Comparison of ENCODE assay signal across 12 mouse cellular contexts in genomic region chr15:83095950-83096349, GRCm38 (mm10). TPM values are rescaled to one million over a fixed set of nuclear protein-coding genes. Genes with fewer than 3 reads are reported as not detected.
DNase-seq lines count a peak whose midpoint lies in the region; ATAC-seq and TF ChIP-seq lines count a peak whose summit lies in the region.
"Had no signal": no experiment of that assay in that cellular context is flagged by ENCODE, and none has a peak within 500 bp of the region (broad histone marks: within the 10 kb centered on the region; RNA-seq: fewer than 3 reads in every experiment).

No protein-coding gene starts in this region.

- no peak overlapping the region for H3K9ac ChIP-seq in liver, postnatal 0 days (replicated peaks)
- no peak overlapping the region for H3K9ac ChIP-seq in ES-Bruce4 (ENCODE audit: low read depth, poor library complexity, severe bottlenecking)

- TF ChIP-seq EP300 in liver, postnatal 0 days (IDR thresholded peaks at IDR 0.05; ENCODE audit: low read depth) = no peak
- no peak for TF ChIP-seq EP300 in ES-Bruce4 (IDR thresholded peaks at IDR 0.05; ENCODE audit: insufficient read depth, low read depth, low read length)

- H3K4me1 ChIP-seq in liver, postnatal 0 days (ENCODE audit: insufficient read depth) = peaks cover 11% of the 10 kb centered on the region
- H3K4me1 ChIP-seq in ES-Bruce4 (ENCODE audit: control insufficient read depth, insufficient read depth, low read length) = no peaks in the 10 kb centered on the region

- no peaks in the 10 kb centered on the region for H3K36me3 ChIP-seq in liver, postnatal 0 days (replicated peaks; ENCODE audit: insufficient read depth, low read length)
- no peaks in the 10 kb centered on the region for H3K36me3 ChIP-seq in ES-Bruce4 (ENCODE audit: control insufficient read depth, insufficient read depth, low read length, poor library complexity, severe bottlenecking)

- ATAC-seq in CD4-positive, CD25-positive, alpha-beta regulatory T cell, adult 4 months = no peak
- no peak for ATAC-seq in liver, postnatal 0 days
- ATAC-seq in megakaryocyte, adult 5-6 weeks (ENCODE audit: poor library complexity, severe bottlenecking) = peak; percentile 51; the same call in 1 of the 2 replicates
- ATAC-seq: inflammation-experienced regulatory T-cells, adult 6 months had no signal

- no peak overlapping the region for H3K4me2 ChIP-seq in liver, postnatal 0 days (ENCODE audit: low read depth, low read length)

- peak; percentile 58 for DNase-seq in CD4-positive, CD25-positive, alpha-beta regulatory T cell, adult 2 months (ENCODE audit: low read depth, low spot score)
- no peak for DNase-seq in liver, postnatal 0 days
- no peak for DNase-seq in liver
- no peak for DNase-seq in heart, postnatal 25 days (ENCODE audit: low spot score)
- no peak for DNase-seq in urinary bladder, postnatal 36 days (ENCODE audit: low spot score in 2 of 2)
- DNase-seq: cerebellum, postnatal 10 days; heart, adult 11 months had no signal

- 36% methylated on average over 2 of the region's 2 CpGs for WGBS in liver, postnatal 0 days (ENCODE audit: insufficient replicate concordance)

- no peak overlapping the region for H3K4me3 ChIP-seq in liver, postnatal 0 days (ENCODE audit: low read depth, low read length)
- no peak overlapping the region for H3K4me3 ChIP-seq in ES-Bruce4 (ENCODE audit: low read depth, low read length)

- TF ChIP-seq CTCF in liver, postnatal 0 days (IDR thresholded peaks at IDR 0.05; ENCODE audit: low read depth) = peak; percentile 64
- peak; percentile 85 for TF ChIP-seq CTCF in ES-Bruce4 (IDR thresholded peaks at IDR 0.05; ENCODE audit: low read depth, low read length)

- 0 out of 2 replicates have a peak, but pooled peaks cover 7% of the 10 kb centered on the region for H3K27me3 ChIP-seq in liver, postnatal 0 days (ENCODE audit: insufficient read depth, low read length)
- H3K27me3 ChIP-seq in ES-Bruce4 (ENCODE audit: control insufficient read depth, insufficient read depth, low read length, poor library complexity, severe bottlenecking) = no peaks in the 10 kb centered on the region

- H3K27ac ChIP-seq in liver, postnatal 0 days (ENCODE audit: low read depth) = no peak overlapping the region
- no peak overlapping the region for H3K27ac ChIP-seq in ES-Bruce4 (ENCODE audit: insufficient read depth, low read length)
- H3K27ac ChIP-seq: macrophage had no signal

- intact Hi-C loops in heart, postnatal 25 days (cut with DNase I) = loop anchor here (5.0 kb wide), 1 partner anchor 54 kb away; no protein-coding TSS in a partner anchor

- no peaks in the 10 kb centered on the region for H3K9me3 ChIP-seq in liver, postnatal 0 days (ENCODE audit: low read length)
- H3K9me3 ChIP-seq in ES-Bruce4 (replicated peaks; ENCODE audit: control insufficient read depth, insufficient read depth, low read length, poor library complexity, severe bottlenecking) = no peaks in the 10 kb centered on the region

- no peak for TF ChIP-seq POLR2A in ES-Bruce4 (IDR thresholded peaks at IDR 0.05; ENCODE audit: insufficient read depth, low read length)

RNA-seq across cellular contexts. Expression of gene Serhl, which starts 6.6 kb away (rescaled TPM):
- 10 to 100 TPM; 81.9 to 88.8 TPM for polyA plus RNA-seq in CD4-positive, CD25-positive, alpha-beta regulatory T cell, adult 4 months (2017; shearing (Covaris generic))
- 24.2 and 24.3 TPM in 2 replicates for polyA plus RNA-seq in liver, postnatal 0 days (2015; fragmentation: Nextera tagmentation; extraction: Ambion mirVana)
- polyA plus RNA-seq in ES-Bruce4 (2011; ENCODE audit: insufficient read depth, insufficient read length, low read depth, missing spikeins) = 20.5 and 20.7 TPM in 2 replicates
- 36.6 and 46.4 TPM in 2 replicates for total RNA-seq in megakaryocyte, adult 5-6 weeks (2015)
- 27.0 and 34.6 TPM in 2 replicates for total RNA-seq in megakaryocyte, adult 5-6 weeks (2017)
- total RNA-seq in heart, postnatal 25 days (2021) = 10 to 100 TPM; 40.5 to 44.8 TPM

RNA-seq across cellular contexts. Expression of gene Rrp7a, which starts 26.7 kb away (rescaled TPM):
- polyA plus RNA-seq in CD4-positive, CD25-positive, alpha-beta regulatory T cell, adult 4 months (2017; shearing (Covaris generic)) = 10 to 100 TPM; 75.7 to 97.2 TPM
- 15.2 and 16.0 TPM in 2 replicates for polyA plus RNA-seq in liver, postnatal 0 days (2015; fragmentation: Nextera tagmentation; extraction: Ambion mirVana)
- 90.8 and 102 TPM in 2 replicates for polyA plus RNA-seq in ES-Bruce4 (2011; ENCODE audit: insufficient read depth, insufficient read length, low read depth, missing spikeins)
- 17.5 and 21.2 TPM in 2 replicates for total RNA-seq in megakaryocyte, adult 5-6 weeks (2015)
- total RNA-seq in megakaryocyte, adult 5-6 weeks (2017) = 50.8 and 57.9 TPM in 2 replicates
- total RNA-seq in heart, postnatal 25 days (2021) = 10 to 100 TPM; 40.3 to 41.9 TPM

RNA-seq across cellular contexts. Expression of gene Poldip3, which starts 53.2 kb away (rescaled TPM):
- 100 to 1,000 TPM; 168 to 222 TPM for polyA plus RNA-seq in CD4-positive, CD25-positive, alpha-beta regulatory T cell, adult 4 months (2017; shearing (Covaris generic))
- polyA plus RNA-seq in liver, postnatal 0 days (2015; fragmentation: Nextera tagmentation; extraction: Ambion mirVana) = 30.2 and 32.5 TPM in 2 replicates
- polyA plus RNA-seq in ES-Bruce4 (2011; ENCODE audit: insufficient read depth, insufficient read length, low read depth, missing spikeins) = 97.9 and 113 TPM in 2 replicates
- 41.5 and 45.2 TPM in 2 replicates for total RNA-seq in megakaryocyte, adult 5-6 weeks (2015)
- total RNA-seq in megakaryocyte, adult 5-6 weeks (2017) = 96.6 and 118 TPM in 2 replicates
- total RNA-seq in heart, postnatal 25 days (2021) = 10 to 100 TPM; 27.3 to 29.8 TPM
